Mouse (Mus musculus): ENCODE measurements around the gene Gca.

GRCm38 (mm10) chr2:62652466-62652865 lies 11.6 kb upstream of the Gca start:
- TF ChIP-seq POLR2A (IDR thresholded peaks at IDR 0.05; ENCODE audit: insufficient read depth, low read depth, low read length) (no peak), CTCF (IDR thresholded peaks at IDR 0.05; ENCODE audit: insufficient read depth, low read depth, low read length) (no peak)
